Mouse (Mus musculus): Measurements from ENCODE around the gene Stxbp1. TPM values are rescaled to one million over a fixed set of nuclear protein-coding genes. Genes with fewer than 3 reads are reported as not detected.
A peak's percentile ranks its signal among the peaks of the same experiment; 100 is the strongest.

Gene Stxbp1
- polyA plus RNA-seq, 1 experiment from 2014 or later, result 192 TPM

GRCm38 (mm10) chr2:32870275-32871100 is 23.4 kb upstream of the Stxbp1 start:
- Histone ChIP-seq H3K4me2 (no peak overlapping the region), H3K27me3 (no peaks in the 10 kb centered on the region), H3K9ac (no peak overlapping the region), H3K27ac (replicated peaks) (no peak overlapping the region), H3K4me3 (no peak overlapping the region), H3K9me3 (no peaks in the 10 kb centered on the region), H3K36me3 (no peaks in the 10 kb centered on the region), H3K4me1 (replicated peaks) (peaks cover 17% of the 10 kb centered on the region)
- no peak for ATAC-seq (ENCODE audit: low read depth)
- 48% methylated on average over 8 of the region's 8 CpGs for WGBS

- H3K9me3 ChIP-seq, result no peaks in the 10 kb centered on the region
- H3K9ac ChIP-seq, result no peak overlapping the region
- H3K4me2 ChIP-seq, result no peak overlapping the region
- WGBS, result 73% methylated on average over 6 of the region's 6 CpGs
- H3K27ac ChIP-seq (replicated peaks), result no peak overlapping the region
- no peaks in the 10 kb centered on the region for H3K27me3 ChIP-seq
- peaks cover 13% of the 10 kb centered on the region for H3K4me1 ChIP-seq (replicated peaks)
- H3K36me3 ChIP-seq, result no peaks in the 10 kb centered on the region
- no peak overlapping the region for H3K4me3 ChIP-seq
- ATAC-seq (ENCODE audit: low read depth), result no peak
These were observed 22.8 kb upstream of the Stxbp1 start for GRCm38 (mm10) chr2:32869721-32870274.

DNA sequence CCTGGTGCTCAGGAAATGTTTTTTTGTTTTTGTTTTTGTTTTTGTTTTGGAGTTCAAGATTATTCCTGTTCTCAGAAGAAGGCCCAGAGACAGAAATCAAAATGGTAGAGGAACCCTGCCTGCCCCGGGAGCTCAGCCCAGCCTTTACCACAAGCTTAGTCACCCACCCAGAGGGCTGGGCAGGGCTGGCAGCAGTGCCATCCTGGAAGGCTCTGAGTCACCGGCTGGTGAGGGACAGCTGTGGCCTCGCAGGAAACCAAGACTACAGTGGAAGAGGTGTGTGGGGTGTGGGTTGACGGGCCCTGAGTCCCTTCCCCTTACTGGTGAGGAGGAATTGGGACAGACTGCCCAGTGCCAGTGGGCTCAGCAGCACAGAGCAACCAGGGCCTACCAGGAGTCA is 20.3 kb upstream of the Stxbp1 start:
- WGBS, result 79% methylated on average over 4 of the region's 4 CpGs
- Histone ChIP-seq H3K36me3 (no peaks in the 10 kb centered on the region), H3K4me2 (no peak overlapping the region), H3K9ac (no peak overlapping the region), H3K4me1 (replicated peaks) (no peaks in the 10 kb centered on the region), H3K9me3 (no peaks in the 10 kb centered on the region), H3K27ac (replicated peaks) (no peak overlapping the region), H3K27me3 (no peaks in the 10 kb centered on the region), H3K4me3 (no peak overlapping the region)
- no peak for ATAC-seq (ENCODE audit: low read depth)

- Histone ChIP-seq H3K9ac (no peak overlapping the region), H3K27me3 (no peaks in the 10 kb centered on the region), H3K36me3 (no peaks in the 10 kb centered on the region), H3K4me3 (no peak overlapping the region), H3K9me3 (no peaks in the 10 kb centered on the region), H3K27ac (replicated peaks) (no peak overlapping the region), H3K4me1 (replicated peaks) (no peaks in the 10 kb centered on the region), H3K4me2 (no peak overlapping the region)
- WGBS, result 71% methylated on average over 2 of the region's 2 CpGs
- no peak for ATAC-seq (ENCODE audit: low read depth)
These were observed 17.7 kb upstream of the Stxbp1 start for GRCm38 (mm10) chr2:32864755-32865154.

DNA sequence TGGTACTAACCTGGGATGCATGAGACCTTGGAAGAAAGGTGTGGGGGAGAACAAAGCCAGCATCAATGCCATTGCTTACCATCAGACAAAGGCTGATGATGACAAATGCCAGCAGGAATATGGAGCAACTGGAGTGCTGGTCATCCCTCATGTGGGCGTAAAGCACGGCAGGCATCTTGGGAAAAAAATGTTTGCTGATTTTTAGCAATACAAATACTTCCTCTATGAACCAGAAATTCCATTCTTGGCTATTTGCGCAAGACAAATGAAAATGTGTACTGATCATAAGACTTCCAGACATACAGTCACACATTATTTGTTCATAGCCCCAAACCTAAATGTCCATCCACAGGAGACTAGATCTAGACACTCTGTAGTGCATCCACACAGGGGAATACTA is 16.3 kb upstream of the Stxbp1 start:
- H3K4me1 ChIP-seq (replicated peaks), result no peaks in the 10 kb centered on the region
- no peak overlapping the region for H3K4me2 ChIP-seq
- H3K9me3 ChIP-seq, result no peaks in the 10 kb centered on the region
- no peak overlapping the region for H3K9ac ChIP-seq
- no peak overlapping the region for H3K27ac ChIP-seq (replicated peaks)
- ATAC-seq (ENCODE audit: low read depth), result no peak
- H3K27me3 ChIP-seq, result no peaks in the 10 kb centered on the region
- H3K36me3 ChIP-seq, result no peaks in the 10 kb centered on the region
- 94% methylated on average over 3 of the region's 3 CpGs for WGBS
- no peak overlapping the region for H3K4me3 ChIP-seq

GRCm38 (mm10) chr2:32860799-32861198 is 13.8 kb upstream of the Stxbp1 start:
- Histone ChIP-seq H3K27me3 (no peaks in the 10 kb centered on the region), H3K4me2 (no peak overlapping the region), H3K36me3 (no peaks in the 10 kb centered on the region), H3K4me3 (no peak overlapping the region), H3K27ac (replicated peaks) (no peak overlapping the region), H3K9ac (no peak overlapping the region), H3K4me1 (replicated peaks) (no peaks in the 10 kb centered on the region), H3K9me3 (no peaks in the 10 kb centered on the region)
- WGBS, result 62% methylated on average over 8 of the region's 8 CpGs
- no peak for ATAC-seq (ENCODE audit: low read depth)

GRCm38 (mm10) chr2:32859622-32860012 is 12.6 kb upstream of the Stxbp1 start:
- Histone ChIP-seq H3K9ac (no peak overlapping the region), H3K27me3 (no peaks in the 10 kb centered on the region), H3K27ac (replicated peaks) (no peak overlapping the region), H3K4me1 (replicated peaks) (no peaks in the 10 kb centered on the region), H3K4me2 (no peak overlapping the region), H3K36me3 (no peaks in the 10 kb centered on the region), H3K9me3 (no peaks in the 10 kb centered on the region), H3K4me3 (no peak overlapping the region)
- ATAC-seq (ENCODE audit: low read depth), result no peak
- WGBS, result 81% methylated on average over 5 of the region's 5 CpGs

- 51% methylated on average over 10 of the region's 10 CpGs for WGBS
- H3K27me3 ChIP-seq, result no peaks in the 10 kb centered on the region
- H3K9me3 ChIP-seq, result no peaks in the 10 kb centered on the region
- no peaks in the 10 kb centered on the region for H3K36me3 ChIP-seq
- no peak overlapping the region for H3K27ac ChIP-seq (replicated peaks)
- H3K4me3 ChIP-seq, result no peak overlapping the region
- H3K4me1 ChIP-seq (replicated peaks), result no peaks in the 10 kb centered on the region
- H3K4me2 ChIP-seq, result no peak overlapping the region
- no peak overlapping the region for H3K9ac ChIP-seq
- peak; percentile 56; the same call in 1 of the 2 replicates for ATAC-seq (ENCODE audit: low read depth)
These were observed 12.1 kb upstream of the Stxbp1 start for GRCm38 (mm10) chr2:32859010-32859621.

GRCm38 (mm10) chr2:32857584-32857983 is 10.5 kb upstream of the Stxbp1 start:
- H3K36me3 ChIP-seq, result no peaks in the 10 kb centered on the region
- 0% methylated on average over 7 of the region's 7 CpGs for WGBS
- no peak overlapping the region for H3K27ac ChIP-seq (replicated peaks)
- peak; percentile 56 for ATAC-seq (ENCODE audit: low read depth)
- H3K9ac ChIP-seq, result 0 out of 2 replicates have a peak overlapping the region, but pooled peaks have one; percentile 8
- H3K4me2 ChIP-seq, result no peak overlapping the region
- peaks cover under 1% of the 10 kb centered on the region; the same call in 1 of the 2 replicates for H3K4me1 ChIP-seq (replicated peaks)
- peaks cover 5% of the 10 kb centered on the region; the same call in 1 of the 2 replicates for H3K27me3 ChIP-seq
- H3K9me3 ChIP-seq, result no peaks in the 10 kb centered on the region
- H3K4me3 ChIP-seq, result no peak overlapping the region

DNA sequence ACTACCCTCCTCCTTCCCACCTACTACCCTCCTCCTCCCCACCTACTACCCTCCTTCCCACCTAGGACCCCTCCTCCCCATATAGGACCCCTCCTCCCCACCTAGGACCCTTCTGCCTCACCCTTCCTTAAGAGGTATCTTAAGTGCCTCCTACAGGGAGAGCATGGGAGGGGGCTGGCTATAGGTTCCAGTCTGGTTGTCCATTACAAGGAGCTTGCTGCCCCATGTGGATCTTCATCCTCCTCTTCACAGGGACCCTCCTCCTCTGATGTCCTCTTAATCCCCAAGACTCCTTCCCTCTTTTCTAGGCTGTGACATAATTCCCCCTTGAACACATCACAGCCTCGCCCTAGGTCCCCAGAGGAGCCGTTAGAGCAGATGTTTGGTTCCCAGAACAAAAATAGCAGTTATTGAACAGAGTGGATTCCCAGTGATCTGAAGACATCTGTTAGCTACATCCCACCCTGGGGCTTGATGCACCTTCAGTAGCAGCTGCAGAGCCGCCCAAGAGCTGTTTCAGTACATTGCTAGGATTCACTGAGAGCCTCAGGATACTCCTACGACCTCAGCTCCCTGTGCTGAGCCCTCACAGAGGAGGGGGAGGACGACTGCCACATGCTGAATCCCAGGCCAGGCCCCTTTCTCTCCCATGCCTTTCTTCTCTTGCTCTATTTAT is 8.9 kb upstream of the Stxbp1 start:
- peaks cover 12% of the 10 kb centered on the region for H3K27me3 ChIP-seq
- no peaks in the 10 kb centered on the region for H3K9me3 ChIP-seq
- ATAC-seq (ENCODE audit: low read depth), result no peak
- H3K9ac ChIP-seq, result peak overlapping the region; percentile 39; the same call in 1 of the 2 replicates
- WGBS, result 40% methylated on average over 5 of the region's 5 CpGs
- peaks cover 8% of the 10 kb centered on the region for H3K4me1 ChIP-seq (replicated peaks)
- no peaks in the 10 kb centered on the region for H3K36me3 ChIP-seq
- H3K27ac ChIP-seq (replicated peaks), result no peak overlapping the region
- no peak overlapping the region for H3K4me2 ChIP-seq
- no peak overlapping the region for H3K4me3 ChIP-seq

DNA sequence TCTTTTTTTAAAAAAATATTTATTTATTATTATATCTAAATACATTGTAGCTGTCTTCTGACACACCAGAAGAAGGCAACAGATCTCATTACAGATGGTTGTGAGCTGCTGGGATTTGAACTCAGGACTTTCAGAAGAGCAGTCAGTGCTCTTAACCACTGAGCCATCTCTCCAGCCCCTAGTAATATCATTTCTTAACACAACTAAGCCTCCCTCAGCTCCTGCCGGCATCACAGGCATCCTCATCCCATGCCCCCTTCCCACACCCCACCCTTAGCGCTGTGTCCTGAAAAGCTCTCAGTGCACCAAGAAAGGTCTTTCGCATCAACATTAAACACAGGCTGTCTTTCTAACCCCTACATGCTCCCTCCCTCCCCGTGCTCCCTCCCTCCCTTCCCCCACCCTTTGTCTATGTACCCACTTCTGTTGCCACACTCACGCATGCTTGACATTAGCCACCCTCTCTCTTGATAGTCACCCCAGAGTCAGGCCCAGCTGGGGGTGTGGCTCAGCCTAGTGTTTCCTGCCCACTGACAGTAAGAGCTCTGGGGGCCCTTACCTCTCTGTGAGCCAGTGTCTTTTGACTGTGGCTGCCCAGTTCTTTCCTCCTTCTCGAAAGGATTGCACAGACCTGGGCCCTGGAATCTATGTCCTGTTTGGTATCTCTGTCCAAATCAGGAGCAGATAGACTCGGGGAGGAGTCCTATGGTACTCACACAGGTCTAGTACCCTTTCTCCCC is 8.2 kb upstream of the Stxbp1 start:
- no peak overlapping the region for H3K4me3 ChIP-seq
- H3K27ac ChIP-seq (replicated peaks), result no peak overlapping the region
- 66% methylated on average over 7 of the region's 7 CpGs for WGBS
- no peak for ATAC-seq (ENCODE audit: low read depth)
- no peak overlapping the region for H3K9ac ChIP-seq
- H3K4me1 ChIP-seq (replicated peaks), result peaks cover 8% of the 10 kb centered on the region
- no peak overlapping the region for H3K4me2 ChIP-seq
- peaks cover 12% of the 10 kb centered on the region for H3K27me3 ChIP-seq
- no peaks in the 10 kb centered on the region for H3K9me3 ChIP-seq
- no peaks in the 10 kb centered on the region for H3K36me3 ChIP-seq

All from neural tube, embryonic 13.5 days (tissue).